Mouse (Mus musculus) intestine, postnatal 0 days (tissue): ENCODE results near the gene Foxk1. TPM values are rescaled to one million over a fixed set of nuclear protein-coding genes. Genes with fewer than 3 reads are reported as not detected.

ENCODE experiments used
- ATAC-seq: fragments of 200-750 bp; cut with Nextera tagmentation; 2 replicates; pipeline ENCODE4 v1.8.0; 2017; ENCODE audit warnings: mild to moderate bottlenecking, moderate TSS enrichment, moderate library complexity
- H3K27ac ChIP-seq: fragments of 300-500 bp; sonication (generic); 2 replicates; pipeline ENCODE4 v1.5.1; 2014; ENCODE audit warnings: mild to moderate bottlenecking, low read depth, low read length, moderate library complexity
- H3K27me3 ChIP-seq: fragments of 300-500 bp; sonication (generic); replicated peaks from 2 replicates; pipeline ENCODE4 v1.6.1; 2014; ENCODE audit warnings: low read length, mixed read lengths; ENCODE audit not compliant: control insufficient read depth, insufficient read depth
- H3K36me3 ChIP-seq: fragments of 300-500 bp; sonication (generic); 2 replicates; pipeline ENCODE4 v1.6.1; 2014; ENCODE audit warnings: mild to moderate bottlenecking, moderate library complexity; ENCODE audit not compliant: control insufficient read depth, insufficient read depth
- H3K4me1 ChIP-seq: fragments of 300-500 bp; sonication (generic); replicated peaks from 2 replicates; pipeline ENCODE4 v1.6.1; 2014; ENCODE audit warnings: antibody characterized with exemption, low read length, mixed read lengths; ENCODE audit not compliant: control insufficient read depth, insufficient read depth
- H3K4me2 ChIP-seq: fragments of 300-500 bp; sonication (generic); replicated peaks from 2 replicates; pipeline ENCODE4 v1.6.1; 2014; ENCODE audit warnings: low read depth, mild to moderate bottlenecking, moderate library complexity
- H3K4me3 ChIP-seq: fragments of 300-500 bp; sonication (generic); 2 replicates; pipeline ENCODE4 v1.5.1; 2014; ENCODE audit warnings: low read depth, low read length
- H3K9ac ChIP-seq: fragments of 300-500 bp; sonication (generic); 2 replicates; pipeline ENCODE4 v1.6.1; 2014; ENCODE audit warnings: mild to moderate bottlenecking, low read depth, low read length
- H3K9me3 ChIP-seq: fragments of 300-500 bp; sonication (generic); 2 replicates; pipeline ENCODE4 v1.6.1; 2016; ENCODE audit warnings: mixed run types; ENCODE audit not compliant: control insufficient read depth
- CTCF ChIP-seq: sonication (generic); IDR thresholded peaks from 2 replicates; pipeline ENCODE4 v1.5.1; 2016; ENCODE audit warnings: low read depth, mild to moderate bottlenecking, control low read depth, antibody characterized with exemption, moderate library complexity
- WGBS: fragments of 180-500 bp; shearing (Covaris S2); extraction: QIAGEN DNeasy Blood & Tissue Kit; methylation state at CpG from one replicate; pipeline ENCODE4 v1.1.7; 2014; 5-methylcytosine and 5-hydroxymethylcytosine counted together
- polyA plus RNA-seq: library from polyadenylated mRNA; unstranded; fragments of >200 nt; fragmentation: Nextera tagmentation; extraction: Ambion mirVana; gene quantifications from 2 replicates; pipeline ENCODE4 v1.2.1, GENCODE M21; 2015

The Foxk1 gene
- polyA plus RNA-seq, 1 experiment from 2014 or later = 2.6 TPM

DNA sequence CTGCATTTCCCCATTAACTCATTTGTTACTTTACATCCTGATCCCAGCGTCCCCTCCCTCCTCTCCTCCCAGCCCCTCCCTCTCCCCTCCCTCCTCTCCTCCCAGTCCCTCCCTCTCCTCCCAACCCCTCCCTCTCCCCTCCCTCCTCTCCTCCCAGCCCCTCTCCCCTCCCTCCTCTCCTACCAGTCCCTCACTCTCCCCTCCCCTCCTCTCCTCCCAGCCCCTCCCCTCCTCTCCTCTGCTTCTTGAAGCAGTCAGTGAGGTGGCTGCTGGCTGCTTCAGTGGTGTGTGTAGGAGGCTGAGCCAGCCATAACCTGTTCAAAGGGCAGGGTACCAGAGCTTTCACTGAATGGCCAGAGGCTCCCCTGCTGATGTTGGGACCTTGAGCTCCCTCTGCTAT is 50.5 kb downstream of the Foxk1 start:
- Histone ChIP-seq H3K9me3 (no peaks in the 10 kb centered on the region), H3K36me3 (peaks cover 73% of the 10 kb centered on the region), H3K4me1 (no peaks in the 10 kb centered on the region), H3K4me3 (no peak overlapping the region), H3K4me2 (no peak overlapping the region), H3K27ac (no peak overlapping the region), H3K9ac (no peak overlapping the region), H3K27me3 (no peaks in the 10 kb centered on the region)
- 14% methylated on average over 1 of the region's 1 CpGs for WGBS
- no peak for TF ChIP-seq CTCF
- ATAC-seq = no peak

GRCm38 (mm10) chr5:142453742-142454141 is 52.4 kb downstream of the Foxk1 start:
- no peaks in the 10 kb centered on the region for H3K9me3 ChIP-seq
- H3K27ac ChIP-seq = no peak overlapping the region; the same call in 1 of the 2 replicates
- H3K4me2 ChIP-seq = no peak overlapping the region
- WGBS = 95% methylated on average over 13 of the region's 13 CpGs
- H3K36me3 ChIP-seq = peaks cover 86% of the 10 kb centered on the region
- H3K9ac ChIP-seq = no peak overlapping the region
- no peak for ATAC-seq
- no peak for TF ChIP-seq CTCF
- no peaks in the 10 kb centered on the region for H3K4me1 ChIP-seq
- no peak overlapping the region for H3K4me3 ChIP-seq
- H3K27me3 ChIP-seq = no peaks in the 10 kb centered on the region

- Histone ChIP-seq H3K4me2 (no peak overlapping the region), H3K4me3 (no peak overlapping the region), H3K27me3 (no peaks in the 10 kb centered on the region), H3K36me3 (peaks cover 60% of the 10 kb centered on the region), H3K9ac (no peak overlapping the region), H3K4me1 (no peaks in the 10 kb centered on the region), H3K27ac (no peak overlapping the region; the same call in 1 of the 2 replicates), H3K9me3 (no peaks in the 10 kb centered on the region)
- TF ChIP-seq CTCF = no peak
- no peak for ATAC-seq
- 64% methylated on average over 15 of the region's 15 CpGs for WGBS
These were observed 55.0 kb downstream of the Foxk1 start for GRCm38 (mm10) chr5:142456318-142456717.

DNA sequence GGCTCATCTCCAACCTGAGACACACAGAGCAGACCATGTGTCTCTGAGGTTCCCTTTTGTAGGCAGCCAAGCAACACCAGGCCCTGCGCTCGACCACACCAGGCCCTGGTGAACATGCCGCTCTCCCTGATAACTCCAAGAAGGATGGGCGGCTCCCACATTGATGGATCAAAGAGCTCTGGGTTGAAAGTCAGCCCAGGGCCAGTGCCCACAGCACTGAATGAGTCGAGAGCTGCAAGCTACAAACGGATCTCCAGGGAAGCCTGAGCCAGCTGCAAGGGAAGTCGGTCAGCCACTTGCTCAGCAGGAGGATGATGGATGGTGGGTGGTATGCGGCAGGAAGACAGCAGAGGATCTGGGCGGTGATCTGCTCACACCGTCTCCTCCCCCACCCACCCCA is 56.0 kb downstream of the Foxk1 start:
- Histone ChIP-seq H3K9ac (no peak overlapping the region), H3K27ac (no peak overlapping the region), H3K27me3 (no peaks in the 10 kb centered on the region), H3K4me2 (no peak overlapping the region), H3K9me3 (no peaks in the 10 kb centered on the region), H3K36me3 (peaks cover 57% of the 10 kb centered on the region), H3K4me1 (no peaks in the 10 kb centered on the region), H3K4me3 (no peak overlapping the region)
- TF ChIP-seq CTCF = no peak
- 55% methylated on average over 10 of the region's 10 CpGs for WGBS
- no peak for ATAC-seq

- Histone ChIP-seq H3K9me3 (no peaks in the 10 kb centered on the region), H3K4me2 (no peak overlapping the region), H3K27me3 (no peaks in the 10 kb centered on the region), H3K27ac (no peak overlapping the region), H3K9ac (no peak overlapping the region), H3K36me3 (peaks cover 41% of the 10 kb centered on the region), H3K4me3 (no peak overlapping the region), H3K4me1 (no peaks in the 10 kb centered on the region)
- 77% methylated on average over 17 of the region's 17 CpGs for WGBS
- TF ChIP-seq CTCF = no peak
- ATAC-seq = no peak
These were observed 57.7 kb downstream of the Foxk1 start for GRCm38 (mm10) chr5:142458791-142459557.

GRCm38 (mm10) chr5:142459834-142460233 is 58.5 kb downstream of the Foxk1 start:
- no peak overlapping the region for H3K4me2 ChIP-seq
- no peaks in the 10 kb centered on the region for H3K9me3 ChIP-seq
- H3K9ac ChIP-seq = no peak overlapping the region
- no peak overlapping the region for H3K27ac ChIP-seq
- H3K4me3 ChIP-seq = no peak overlapping the region
- peaks cover 3% of the 10 kb centered on the region; the same call in 1 of the 2 replicates for H3K4me1 ChIP-seq
- TF ChIP-seq CTCF = no peak
- no peak for ATAC-seq
- WGBS = 73% methylated on average over 5 of the region's 5 CpGs
- H3K27me3 ChIP-seq = no peaks in the 10 kb centered on the region
- H3K36me3 ChIP-seq = peaks cover 33% of the 10 kb centered on the region
